Mouse (Mus musculus): ENCODE results near the gene D130043K22Rik. TPM values are rescaled to one million over a fixed set of nuclear protein-coding genes. Genes with fewer than 3 reads are reported as not detected.
A peak's percentile ranks its signal among the peaks of the same experiment; 100 is the strongest.

D130043K22Rik gene
- polyA plus RNA-seq, 1 experiment from 2014 or later = not detected

- H3K36me3 ChIP-seq (ENCODE audit: inconsistent target) = no peaks in the 10 kb centered on the region
- 24% methylated on average over 12 of the region's 12 CpGs for WGBS (ENCODE audit: missing documents)
Observed at GRCm38 (mm10) chr13:24937839-24938166, 92.9 kb downstream of the D130043K22Rik start.

GRCm38 (mm10) chr13:24938683-24939082 lies 93.7 kb downstream of the D130043K22Rik start:
- Histone ChIP-seq H3K27ac (no peak overlapping the region), H3K79me2 (ENCODE audit: inconsistent target) (no peaks in the 10 kb centered on the region), H3K4me3 (ENCODE audit: inconsistent target) (no peak overlapping the region), H3K36me3 (ENCODE audit: inconsistent target) (no peaks in the 10 kb centered on the region)
- 20% methylated on average over 9 of the region's 9 CpGs for WGBS (ENCODE audit: missing documents)

More at GRCm38 (mm10) chr13:24937839-24938166, 92.9 kb downstream of the D130043K22Rik start:
- Histone ChIP-seq H3K79me2 (ENCODE audit: inconsistent target) (no peaks in the 10 kb centered on the region), H3K4me3 (ENCODE audit: inconsistent target) (peak overlapping the region; percentile 20; the same call in 1 of the 2 replicates), H3K27ac (no peak overlapping the region)

GRCm38 (mm10) chr13:24939472-24939871 lies 94.5 kb downstream of the D130043K22Rik start:
- Histone ChIP-seq H3K4me3 (ENCODE audit: inconsistent target) (no peak overlapping the region), H3K27ac (no peak overlapping the region), H3K36me3 (ENCODE audit: inconsistent target) (no peaks in the 10 kb centered on the region), H3K79me2 (ENCODE audit: inconsistent target) (no peaks in the 10 kb centered on the region)
- 93% methylated on average over 9 of the region's 9 CpGs for WGBS (ENCODE audit: missing documents)

GRCm38 (mm10) chr13:24942512-24943282 lies 97.8 kb downstream of the D130043K22Rik start, which contains the start of gene Gpld1:
Gene Gpld1, plus strand, starts transcription at chr13:24943152.
- no peaks in the 10 kb centered on the region for H3K36me3 ChIP-seq (ENCODE audit: inconsistent target)
- WGBS (ENCODE audit: missing documents) = 45% methylated on average over 17 of the region's 17 CpGs
- H3K27ac ChIP-seq = no peak within 1 kb of the TSS
- no peaks in the 10 kb centered on the region for H3K79me2 ChIP-seq (ENCODE audit: inconsistent target)
- H3K4me3 ChIP-seq (ENCODE audit: inconsistent target) = no peak within 1 kb of the TSS

GRCm38 (mm10) chr13:24943303-24943702 lies 98.4 kb downstream of the D130043K22Rik start:
- WGBS (ENCODE audit: missing documents) = 79% methylated on average over 8 of the region's 8 CpGs
- Histone ChIP-seq H3K79me2 (ENCODE audit: inconsistent target) (no peaks in the 10 kb centered on the region), H3K27ac (no peak overlapping the region), H3K36me3 (ENCODE audit: inconsistent target) (no peaks in the 10 kb centered on the region), H3K4me3 (ENCODE audit: inconsistent target) (no peak overlapping the region)

- H3K4me3 ChIP-seq (ENCODE audit: inconsistent target) = no peak overlapping the region
- H3K36me3 ChIP-seq (ENCODE audit: inconsistent target) = no peaks in the 10 kb centered on the region
- H3K79me2 ChIP-seq (ENCODE audit: inconsistent target) = no peaks in the 10 kb centered on the region
- WGBS (ENCODE audit: missing documents) = 86% methylated on average over 4 of the region's 4 CpGs
- no peak overlapping the region for H3K27ac ChIP-seq
Observed at GRCm38 (mm10) chr13:24945567-24945966, 100.6 kb downstream of the D130043K22Rik start.

GRCm38 (mm10) chr13:24947158-24947557 lies 102.2 kb downstream of the D130043K22Rik start:
- Histone ChIP-seq H3K27ac (no peak overlapping the region), H3K79me2 (ENCODE audit: inconsistent target) (no peaks in the 10 kb centered on the region), H3K4me3 (ENCODE audit: inconsistent target) (no peak overlapping the region), H3K36me3 (ENCODE audit: inconsistent target) (no peaks in the 10 kb centered on the region)
- WGBS (ENCODE audit: missing documents) = 93% methylated on average over 5 of the region's 5 CpGs

GRCm38 (mm10) chr13:24948870-24949269 lies 103.9 kb downstream of the D130043K22Rik start:
- Histone ChIP-seq H3K4me3 (ENCODE audit: inconsistent target) (no peak overlapping the region), H3K36me3 (ENCODE audit: inconsistent target) (no peaks in the 10 kb centered on the region), H3K79me2 (ENCODE audit: inconsistent target) (no peaks in the 10 kb centered on the region), H3K27ac (no peak overlapping the region)
- WGBS (ENCODE audit: missing documents) = 86% methylated on average over 6 of the region's 6 CpGs

Other genes with a start within 250 kb of the D130043K22Rik start
- not detected in 3 replicates for gene Armh2, start 103.9 kb upstream of the D130043K22Rik start, polyA plus RNA-seq (2018)
- 31.4 to 90.9 TPM (median 48.0 TPM) in 3 replicates for gene Gmnn, start 83.2 kb upstream of the D130043K22Rik start, polyA plus RNA-seq (2018)
- 285 to 668 TPM (median 308 TPM) in 3 replicates for gene BC005537, start 43.5 kb upstream of the D130043K22Rik start, polyA plus RNA-seq (2018)
- 55.9 to 94.5 TPM (median 88.0 TPM) in 3 replicates for gene Acot13, start 13.6 kb upstream of the D130043K22Rik start, polyA plus RNA-seq (2018)
- gene Tdp2, start 13.5 kb upstream of the D130043K22Rik start, polyA plus RNA-seq (2018) = 15.5 to 19.5 TPM (median 17.7 TPM) in 3 replicates
- 0.52 to 0.66 TPM (median 0.62 TPM) in 3 replicates for gene Aldh5a1, start 92.5 kb downstream of the D130043K22Rik start, polyA plus RNA-seq (2018)
- 0.20 to 0.33 TPM in 2 of 3 replicates, not detected in the other for gene Gpld1, start 98.0 kb downstream of the D130043K22Rik start, polyA plus RNA-seq (2018)
- gene Mrs2, start 175.2 kb downstream of the D130043K22Rik start, polyA plus RNA-seq (2018) = 13.4 to 13.7 TPM (median 13.6 TPM) in 3 replicates
- not detected in 3 replicates for gene Dcdc2a, start 210.9 kb downstream of the D130043K22Rik start, polyA plus RNA-seq (2018)